Mouse (Mus musculus) intestine, postnatal 0 days (tissue): ENCODE measurements around the gene Mras. TPM values are rescaled to one million over a fixed set of nuclear protein-coding genes. Genes with fewer than 3 reads are reported as not detected.

Experiments used
- ATAC-seq: fragments of 200-750 bp; cut with Nextera tagmentation; 2 replicates; pipeline ENCODE4 v1.8.0; 2017; ENCODE audit warnings: mild to moderate bottlenecking, moderate TSS enrichment, moderate library complexity
- H3K27ac ChIP-seq: fragments of 300-500 bp; sonication (generic); 2 replicates; pipeline ENCODE4 v1.5.1; 2014; ENCODE audit warnings: mild to moderate bottlenecking, low read depth, low read length, moderate library complexity
- H3K27me3 ChIP-seq: fragments of 300-500 bp; sonication (generic); replicated peaks from 2 replicates; pipeline ENCODE4 v1.6.1; 2014; ENCODE audit warnings: low read length, mixed read lengths; ENCODE audit not compliant: control insufficient read depth, insufficient read depth
- H3K36me3 ChIP-seq: fragments of 300-500 bp; sonication (generic); 2 replicates; pipeline ENCODE4 v1.6.1; 2014; ENCODE audit warnings: mild to moderate bottlenecking, moderate library complexity; ENCODE audit not compliant: control insufficient read depth, insufficient read depth
- H3K4me1 ChIP-seq: fragments of 300-500 bp; sonication (generic); replicated peaks from 2 replicates; pipeline ENCODE4 v1.6.1; 2014; ENCODE audit warnings: antibody characterized with exemption, low read length, mixed read lengths; ENCODE audit not compliant: control insufficient read depth, insufficient read depth
- H3K4me2 ChIP-seq: fragments of 300-500 bp; sonication (generic); replicated peaks from 2 replicates; pipeline ENCODE4 v1.6.1; 2014; ENCODE audit warnings: low read depth, mild to moderate bottlenecking, moderate library complexity
- H3K4me3 ChIP-seq: fragments of 300-500 bp; sonication (generic); 2 replicates; pipeline ENCODE4 v1.5.1; 2014; ENCODE audit warnings: low read depth, low read length
- H3K9ac ChIP-seq: fragments of 300-500 bp; sonication (generic); 2 replicates; pipeline ENCODE4 v1.6.1; 2014; ENCODE audit warnings: mild to moderate bottlenecking, low read depth, low read length
- H3K9me3 ChIP-seq: fragments of 300-500 bp; sonication (generic); 2 replicates; pipeline ENCODE4 v1.6.1; 2016; ENCODE audit warnings: mixed run types; ENCODE audit not compliant: control insufficient read depth
- CTCF ChIP-seq: sonication (generic); IDR thresholded peaks from 2 replicates; pipeline ENCODE4 v1.5.1; 2016; ENCODE audit warnings: low read depth, mild to moderate bottlenecking, control low read depth, antibody characterized with exemption, moderate library complexity
- WGBS: fragments of 180-500 bp; shearing (Covaris S2); extraction: QIAGEN DNeasy Blood & Tissue Kit; methylation state at CpG from one replicate; pipeline ENCODE4 v1.1.7; 2014; 5-methylcytosine and 5-hydroxymethylcytosine counted together
- polyA plus RNA-seq: library from polyadenylated mRNA; unstranded; fragments of >200 nt; fragmentation: Nextera tagmentation; extraction: Ambion mirVana; gene quantifications from 2 replicates; pipeline ENCODE4 v1.2.1, GENCODE M21; 2015

Mras gene
- polyA plus RNA-seq, 1 experiment from 2014 or later = 7.6 TPM

DNA sequence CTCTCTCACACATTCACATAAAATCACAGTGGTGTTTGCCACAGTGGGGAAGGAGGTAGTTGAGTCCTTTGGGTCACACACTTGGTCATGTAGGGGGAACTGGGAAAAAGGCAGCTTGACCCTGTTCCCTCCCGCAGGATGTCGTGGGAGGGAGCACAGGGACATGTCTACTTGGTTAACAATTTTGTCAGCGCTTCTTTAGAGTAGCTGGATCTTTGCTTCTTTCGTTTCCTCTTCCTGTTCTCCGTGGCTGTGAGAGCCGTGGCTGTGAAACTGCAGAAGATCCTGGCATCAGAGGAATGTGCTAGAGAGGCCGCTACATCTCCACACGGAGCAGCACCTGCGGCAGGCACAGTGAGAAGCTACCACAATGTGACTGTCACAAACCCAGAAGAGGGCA is 54.6 kb downstream of the Mras start:
- WGBS = 64% methylated on average over 9 of the region's 9 CpGs
- Histone ChIP-seq H3K36me3 (no peaks in the 10 kb centered on the region), H3K4me1 (no peaks in the 10 kb centered on the region), H3K27ac (no peak overlapping the region), H3K9me3 (no peaks in the 10 kb centered on the region), H3K4me2 (no peak overlapping the region), H3K27me3 (no peaks in the 10 kb centered on the region), H3K9ac (no peak overlapping the region), H3K4me3 (no peak overlapping the region)
- TF ChIP-seq CTCF = no peak
- no peak for ATAC-seq

DNA sequence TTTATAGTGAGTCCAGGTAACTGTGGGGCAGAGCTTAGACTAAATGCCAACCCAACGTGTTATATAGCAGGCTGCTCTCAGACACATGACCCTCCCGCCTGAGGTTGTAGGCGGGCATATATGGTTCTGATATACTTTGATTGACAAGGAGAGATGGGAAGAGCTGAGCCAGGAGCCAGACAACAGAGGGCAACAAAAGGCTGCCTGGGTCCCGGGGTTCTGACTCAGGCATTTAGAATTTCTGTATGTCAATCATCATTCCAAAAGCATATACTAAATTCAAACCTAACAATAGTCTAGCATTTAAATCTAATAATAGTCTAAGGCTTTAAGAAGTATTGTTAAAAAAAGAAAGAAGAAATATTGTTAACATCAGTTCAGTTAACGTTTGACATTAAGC is 58.0 kb downstream of the Mras start:
- Histone ChIP-seq H3K9ac (no peak overlapping the region), H3K27ac (no peak overlapping the region), H3K4me2 (no peak overlapping the region), H3K27me3 (no peaks in the 10 kb centered on the region), H3K36me3 (no peaks in the 10 kb centered on the region), H3K4me3 (no peak overlapping the region), H3K4me1 (no peaks in the 10 kb centered on the region), H3K9me3 (no peaks in the 10 kb centered on the region)
- no peak for TF ChIP-seq CTCF
- 61% methylated on average over 5 of the region's 5 CpGs for WGBS
- ATAC-seq = no peak

DNA sequence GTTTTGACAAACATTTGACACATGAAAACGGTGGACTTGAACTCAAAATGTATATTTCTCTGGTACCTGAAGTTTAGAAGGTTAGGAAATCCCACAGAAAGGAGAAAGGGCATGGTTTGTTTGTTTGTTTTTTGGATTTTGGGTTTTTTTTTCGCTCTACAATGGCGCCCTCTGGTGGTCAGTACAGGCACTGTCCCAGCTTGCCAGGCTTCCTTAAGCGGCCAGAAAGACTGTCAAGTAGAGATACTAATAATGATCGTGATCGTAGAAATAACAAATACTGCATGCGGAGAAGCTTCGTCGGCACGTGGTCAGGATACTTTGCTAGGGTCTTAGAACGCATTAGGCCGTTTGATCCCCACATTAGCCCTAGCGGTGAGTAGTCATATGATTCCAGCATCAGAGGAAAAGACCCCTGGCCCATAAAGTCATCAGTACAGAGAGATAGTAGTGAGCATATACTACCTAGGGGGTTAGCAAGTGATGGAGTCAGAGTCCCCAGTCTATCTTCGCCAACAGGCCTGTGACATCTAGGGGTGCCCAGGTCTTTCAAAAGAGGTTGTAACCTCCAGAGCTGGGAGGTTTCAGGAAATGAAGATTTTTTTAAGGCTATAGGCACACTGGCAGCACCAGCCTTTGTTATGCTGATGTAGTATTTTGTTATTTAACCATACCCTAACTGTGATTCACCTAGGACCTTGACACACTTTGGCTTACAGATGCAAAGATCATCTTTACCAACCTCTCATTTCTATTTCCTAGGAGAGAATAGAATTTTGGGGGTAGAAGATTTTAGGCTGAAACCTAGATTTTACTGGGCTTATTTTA is 60.4 kb downstream of the Mras start:
- no peaks in the 10 kb centered on the region for H3K36me3 ChIP-seq
- H3K4me3 ChIP-seq = no peak overlapping the region
- H3K4me2 ChIP-seq = no peak overlapping the region
- WGBS = 9% methylated on average over 14 of the region's 14 CpGs
- TF ChIP-seq CTCF = peak; percentile 89
- no peak for ATAC-seq
- no peaks in the 10 kb centered on the region for H3K4me1 ChIP-seq
- no peaks in the 10 kb centered on the region for H3K27me3 ChIP-seq
- no peak overlapping the region for H3K9ac ChIP-seq
- no peak overlapping the region for H3K27ac ChIP-seq
- no peaks in the 10 kb centered on the region for H3K9me3 ChIP-seq

DNA sequence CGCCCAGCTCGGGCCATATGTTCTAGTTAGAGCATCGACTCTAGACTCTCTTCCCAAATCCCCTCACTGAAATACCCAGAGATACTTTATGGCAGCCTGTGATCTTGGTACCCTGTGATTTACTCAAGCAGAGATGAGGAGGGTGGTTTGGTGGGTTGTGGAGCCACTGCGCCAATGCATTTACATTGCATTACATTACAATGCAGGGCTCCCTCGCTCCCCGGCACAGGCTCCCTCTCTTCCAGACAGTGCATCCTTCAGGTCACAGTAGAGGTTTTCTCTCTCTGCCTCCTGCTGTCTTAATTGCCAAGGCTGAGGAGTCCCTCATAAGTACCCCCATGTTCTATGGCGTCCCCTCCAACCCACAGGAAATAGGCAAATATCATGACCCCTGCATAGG is 68.8 kb downstream of the Mras start:
- no peak overlapping the region for H3K4me2 ChIP-seq
- ATAC-seq = no peak
- H3K9ac ChIP-seq = no peak overlapping the region
- H3K4me1 ChIP-seq = no peaks in the 10 kb centered on the region
- TF ChIP-seq CTCF = no peak
- H3K9me3 ChIP-seq = no peaks in the 10 kb centered on the region
- 83% methylated on average over 7 of the region's 7 CpGs for WGBS
- H3K27ac ChIP-seq = no peak overlapping the region
- no peaks in the 10 kb centered on the region for H3K36me3 ChIP-seq
- H3K4me3 ChIP-seq = no peak overlapping the region
- H3K27me3 ChIP-seq = no peaks in the 10 kb centered on the region

DNA sequence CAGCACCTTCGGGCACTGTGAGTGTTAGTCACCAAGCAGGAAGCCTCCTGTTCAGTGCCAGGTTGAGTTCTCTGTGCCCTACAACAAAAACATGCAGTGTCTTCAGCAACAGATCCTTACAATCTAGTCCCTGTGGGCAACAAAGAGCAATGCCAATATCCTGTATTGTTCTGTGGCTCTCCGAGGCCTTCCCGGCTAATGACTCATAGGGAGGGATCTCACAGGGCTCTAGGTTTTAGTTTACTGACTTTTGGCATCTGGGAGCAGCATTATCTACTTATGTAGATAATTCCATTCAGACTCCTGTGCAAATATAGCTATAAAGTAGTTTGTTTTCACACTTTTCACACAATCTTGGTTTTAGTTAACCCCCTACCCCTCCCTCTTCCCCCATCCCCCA is 71.3 kb downstream of the Mras start:
- H3K4me1 ChIP-seq = no peaks in the 10 kb centered on the region
- no peaks in the 10 kb centered on the region for H3K27me3 ChIP-seq
- 45% methylated on average over 3 of the region's 3 CpGs for WGBS
- H3K36me3 ChIP-seq = no peaks in the 10 kb centered on the region
- no peak for ATAC-seq
- H3K4me2 ChIP-seq = no peak overlapping the region
- no peak overlapping the region for H3K9ac ChIP-seq
- TF ChIP-seq CTCF = no peak
- no peak overlapping the region for H3K4me3 ChIP-seq
- H3K9me3 ChIP-seq = no peaks in the 10 kb centered on the region
- no peak overlapping the region for H3K27ac ChIP-seq

DNA sequence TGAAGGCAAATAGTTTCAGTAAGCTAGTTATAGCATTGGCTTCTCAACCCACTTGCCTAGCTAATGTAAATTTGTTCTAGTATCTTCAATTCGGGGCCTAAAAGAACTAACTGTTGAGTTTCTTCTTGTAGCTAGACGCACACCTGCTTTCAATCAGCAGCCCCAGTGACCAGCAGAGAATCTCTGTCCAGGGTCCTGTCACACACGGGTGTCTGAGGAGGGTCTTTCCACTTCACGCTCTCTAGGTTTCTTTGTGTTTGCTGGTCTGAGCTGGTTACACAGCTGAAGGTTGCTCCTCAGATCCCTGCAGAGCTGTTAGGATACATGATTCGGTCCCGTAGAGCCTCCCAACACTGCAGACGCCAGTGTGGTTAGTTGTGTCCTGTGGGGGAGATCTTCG is 74.1 kb downstream of the Mras start:
- no peaks in the 10 kb centered on the region for H3K4me1 ChIP-seq
- no peak for TF ChIP-seq CTCF
- peaks cover 12% of the 10 kb centered on the region for H3K27me3 ChIP-seq
- WGBS = 58% methylated on average over 8 of the region's 8 CpGs
- no peaks in the 10 kb centered on the region for H3K36me3 ChIP-seq
- no peaks in the 10 kb centered on the region for H3K9me3 ChIP-seq
- no peak overlapping the region for H3K27ac ChIP-seq
- H3K4me3 ChIP-seq = no peak overlapping the region
- ATAC-seq = no peak
- H3K9ac ChIP-seq = no peak overlapping the region
- no peak overlapping the region for H3K4me2 ChIP-seq
